Mouse (Mus musculus): ENCODE data around the gene Pfn1.

- no peak for TF ChIP-seq CTCF (IDR thresholded peaks at IDR 0.05; ENCODE audit: low read depth)
- no peak for TF ChIP-seq EP300 (IDR thresholded peaks at IDR 0.05; ENCODE audit: low read depth)
These were observed 3.5 kb upstream of the Pfn1 start for GRCm38 (mm10) chr11:70657991-70658390.

Measured in heart, postnatal 0 days (tissue).